Mouse (Mus musculus) erythroblast, embryonic 14.5 days (primary cell): ENCODE results near the gene Grip1.

ENCODE experiments used
- GATA1 ChIP-seq: IDR thresholded peaks from 2 replicates; pipeline ENCODE4 v1.6.1; 2012; ENCODE audit warnings: low read length, inconsistent platforms, mixed read lengths
- TAL1 ChIP-seq: IDR thresholded peaks from 3 replicates; pipeline ENCODE4 v1.6.1; 2012; ENCODE audit warnings: low read length, inconsistent platforms, mixed read lengths

GRCm38 (mm10) chr10:119573134-119573533, 119.5 kb downstream of the Grip1 start:
- TF ChIP-seq GATA1 (no peak), TAL1 (no peak)
